Mouse (Mus musculus) brain, embryonic 14.5 days (tissue): ENCODE measurements at regions not wholly inside any gene's neighbourhood (a gene's known extent, or its start where the extent isn't known, plus 50 kb on each side); places are given as distances from the start of the nearest gene placed in this dataset.

ENCODE experiments used
- CTCF ChIP-seq: fragments of 200-500 bp; IDR thresholded peaks from 2 replicates; pipeline ENCODE4 v1.5.1; 2012; ENCODE audit warnings: inconsistent platforms, mild to moderate bottlenecking, moderate library complexity, borderline replicate concordance; ENCODE audit not compliant: insufficient read depth, insufficient read length; ENCODE audit errors: extremely low read depth
- POLR2A ChIP-seq: fragments of 200-500 bp; IDR thresholded peaks from 2 replicates; pipeline ENCODE4 v1.6.1; 2012; ENCODE audit warnings: mild to moderate bottlenecking, inconsistent platforms, borderline replicate concordance; ENCODE audit not compliant: poor library complexity, insufficient read depth, insufficient read length, severe bottlenecking; ENCODE audit errors: extremely low read depth

DNA sequence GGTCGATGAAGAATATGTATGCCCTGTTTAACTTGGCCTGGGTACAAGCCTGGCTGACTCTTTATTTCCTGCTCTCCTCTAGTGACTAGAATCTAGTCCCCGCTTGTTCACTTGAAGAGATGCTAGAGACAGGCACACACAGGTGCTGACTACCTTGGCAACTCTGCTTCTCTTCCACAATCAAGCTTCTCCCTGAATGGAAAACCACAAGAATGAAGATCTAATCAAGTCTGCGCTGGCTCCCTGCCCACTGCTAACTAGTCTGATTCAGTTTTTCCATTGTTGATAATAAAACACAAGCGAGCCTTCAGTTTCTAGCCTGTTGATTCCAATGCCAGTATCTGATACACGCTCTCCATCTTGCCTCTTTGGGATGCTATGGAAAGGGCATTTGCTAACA, 213.5 kb downstream of the Phlda1 start:
- TF ChIP-seq POLR2A (no peak), CTCF (no peak)
